Mouse (Mus musculus) cerebellum, adult 2 months (tissue): ENCODE measurements around the gene Trmt1.

ENCODE experiments used
- CTCF ChIP-seq: fragments of 200-500 bp; IDR thresholded peaks from 2 replicates; pipeline ENCODE4 v1.5.1; 2011; ENCODE audit warnings: low read depth, mild to moderate bottlenecking, control low read depth, low read length, moderate library complexity, borderline replicate concordance; ENCODE audit not compliant: insufficient read depth
- POLR2A ChIP-seq: fragments of 200-500 bp; IDR thresholded peaks from 2 replicates; pipeline ENCODE4 v1.6.1; 2011; ENCODE audit warnings: low read length, control low read depth, borderline replicate concordance; ENCODE audit not compliant: insufficient read depth

- TF ChIP-seq CTCF (no peak), POLR2A (no peak)
Measured at GRCm38 (mm10) chr8:84732996-84733395, 46.9 kb downstream of the Trmt1 start.
